Mouse (Mus musculus): ENCODE data around the gene Ece1.

Ece1 gene

GRCm38 (mm10) chr4:137855741-137856341 lies 6.2 kb upstream of the Ece1 start:
- DNase-seq (ENCODE audit: low spot score in 2 of 2): no peak

DNA sequence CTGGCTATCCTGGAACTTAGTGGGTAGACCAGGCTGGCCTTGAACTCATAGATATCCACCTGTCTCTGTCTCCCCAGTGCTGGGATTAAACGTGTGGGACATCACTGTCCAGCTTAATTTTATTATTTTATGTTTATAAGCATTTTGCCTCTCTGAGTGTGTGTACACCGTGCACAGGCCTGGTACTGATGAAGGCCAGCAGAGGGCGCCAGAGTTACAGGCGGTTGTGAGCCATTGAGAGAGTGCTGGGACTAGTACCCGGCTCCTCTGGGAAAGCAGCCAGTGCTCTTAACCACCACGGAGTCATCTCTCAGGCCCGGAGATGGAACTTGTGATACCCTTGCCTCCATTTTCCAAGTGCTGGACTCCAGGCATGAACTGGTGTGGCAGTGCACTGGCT lies 4.9 kb upstream of the Ece1 start:
- peak; percentile 41 to 58 for DNase-seq (ENCODE audit: low spot score in 2 of 2)

- no peak for DNase-seq (ENCODE audit: low spot score in 2 of 2)
Observed at GRCm38 (mm10) chr4:137858371-137858770, 3.7 kb upstream of the Ece1 start.

DNA sequence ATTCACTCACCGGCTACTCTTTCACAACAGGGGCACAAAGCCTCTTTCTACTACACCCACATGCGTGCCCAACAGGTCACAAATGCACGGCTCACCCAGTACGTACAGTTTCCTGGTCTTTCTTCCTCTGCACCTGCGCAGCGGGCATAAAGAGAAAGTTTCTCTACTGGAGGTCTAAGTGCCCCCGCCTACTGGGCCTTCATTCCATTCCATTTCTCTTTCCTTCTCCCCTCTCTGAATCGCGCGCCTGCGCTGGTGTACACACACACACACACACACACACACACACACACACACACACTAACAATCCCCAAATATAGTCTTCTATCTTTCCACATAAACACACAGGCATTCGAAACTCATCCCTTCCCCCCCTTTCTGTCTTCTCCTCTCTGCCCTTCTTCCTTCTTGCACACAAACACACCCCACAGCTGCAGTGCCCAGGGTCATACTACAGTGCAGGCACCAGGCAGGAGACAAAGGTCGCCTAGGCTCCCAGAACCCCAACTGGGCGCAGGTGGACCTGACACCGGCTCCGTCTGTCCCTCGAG lies 501 bp upstream of the Ece1 start:
- DNase-seq (ENCODE audit: low spot score in 2 of 2): peak; percentile 63 to 66

GRCm38 (mm10) chr4:137862516-137863240 lies 641 bp downstream of the Ece1 start:
- DNase-seq (ENCODE audit: low spot score in 2 of 2): no peak

GRCm38 (mm10) chr4:137864031-137864430 lies 2.0 kb downstream of the Ece1 start:
- DNase-seq (ENCODE audit: low spot score in 2 of 2): no peak

DNA sequence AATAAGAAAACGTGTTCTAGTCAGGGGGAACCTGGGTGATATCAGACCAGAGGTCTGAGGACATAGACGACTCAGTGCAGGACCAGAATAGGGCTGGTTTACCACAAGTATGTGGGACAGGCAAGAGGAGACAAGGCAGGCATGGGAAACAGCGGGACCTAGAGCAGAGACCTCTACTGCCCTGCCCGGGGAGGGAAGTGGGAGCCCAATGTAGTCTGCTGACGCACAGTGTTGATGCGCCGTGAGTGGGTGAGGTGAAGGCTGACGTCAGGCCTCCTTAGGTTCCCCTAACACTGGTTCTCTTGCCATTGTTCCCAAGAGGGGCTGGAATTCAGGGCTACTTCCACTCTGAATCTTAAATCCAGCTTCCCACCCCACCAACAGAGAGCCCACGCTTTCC lies 2.7 kb downstream of the Ece1 start:
- DNase-seq (ENCODE audit: low spot score in 2 of 2): no peak

DNA sequence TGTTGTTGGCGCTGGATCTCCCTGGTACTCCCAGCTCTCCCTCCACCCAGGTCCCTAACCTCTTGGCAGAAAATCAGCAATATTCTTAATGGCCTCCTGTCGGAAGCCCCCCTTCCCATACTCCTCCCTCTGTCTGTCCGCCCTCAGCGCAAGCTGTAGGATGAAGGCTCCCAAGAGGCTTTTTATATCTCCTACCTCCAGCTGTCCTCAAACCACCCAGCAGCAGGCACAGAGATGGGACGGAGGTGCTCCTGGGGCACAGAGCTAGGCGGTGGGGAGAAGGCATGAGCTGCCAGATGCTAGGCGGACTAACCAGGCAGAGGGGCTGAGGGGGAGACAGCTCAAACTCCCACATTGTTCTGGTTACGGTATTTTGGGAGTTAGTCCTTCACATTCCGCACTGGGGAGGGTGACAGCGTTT lies 3.2 kb downstream of the Ece1 start:
- DNase-seq (ENCODE audit: low spot score in 2 of 2): no peak

GRCm38 (mm10) chr4:137866206-137866863 lies 4.3 kb downstream of the Ece1 start:
- peak; percentile 80 to 81 for DNase-seq (ENCODE audit: low spot score in 2 of 2)

GRCm38 (mm10) chr4:137867225-137867624 lies 5.2 kb downstream of the Ece1 start:
- no peak for DNase-seq (ENCODE audit: low spot score in 2 of 2)

GRCm38 (mm10) chr4:137867675-137868257 lies 5.7 kb downstream of the Ece1 start:
- DNase-seq (ENCODE audit: low spot score in 2 of 2): no peak

GRCm38 (mm10) chr4:137869667-137870274 lies 7.7 kb downstream of the Ece1 start:
- DNase-seq (ENCODE audit: low spot score in 2 of 2): no peak

GRCm38 (mm10) chr4:137870979-137871378 lies 8.9 kb downstream of the Ece1 start:
- DNase-seq (ENCODE audit: low spot score in 2 of 2): no peak

DNA sequence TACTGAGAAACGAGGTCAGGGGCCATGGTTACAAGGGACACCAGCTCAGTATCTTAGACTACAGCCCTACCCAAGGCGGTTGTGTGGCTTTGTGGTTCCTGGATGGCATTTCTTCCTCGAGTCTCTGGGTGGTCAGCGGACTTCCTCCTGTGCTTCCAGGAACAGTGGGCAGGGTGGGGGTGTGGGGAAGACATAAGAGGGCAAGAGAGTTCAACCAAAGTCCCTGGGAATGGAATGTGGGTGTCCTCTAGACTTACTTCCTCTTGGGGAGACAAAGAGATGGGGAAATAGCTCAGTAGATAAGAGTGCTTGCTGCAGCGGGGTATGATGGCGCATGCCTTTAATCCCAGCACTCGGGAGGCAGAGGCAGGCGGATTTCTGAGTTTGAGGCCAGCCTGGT lies 9.4 kb downstream of the Ece1 start:
- no peak for DNase-seq (ENCODE audit: low spot score in 2 of 2)

GRCm38 (mm10) chr4:137874337-137874736 lies 12.3 kb downstream of the Ece1 start:
- no peak for DNase-seq (ENCODE audit: low spot score in 2 of 2)

- DNase-seq (ENCODE audit: low spot score in 2 of 2): no peak
Observed at GRCm38 (mm10) chr4:137874826-137875225, 12.8 kb downstream of the Ece1 start.

DNA sequence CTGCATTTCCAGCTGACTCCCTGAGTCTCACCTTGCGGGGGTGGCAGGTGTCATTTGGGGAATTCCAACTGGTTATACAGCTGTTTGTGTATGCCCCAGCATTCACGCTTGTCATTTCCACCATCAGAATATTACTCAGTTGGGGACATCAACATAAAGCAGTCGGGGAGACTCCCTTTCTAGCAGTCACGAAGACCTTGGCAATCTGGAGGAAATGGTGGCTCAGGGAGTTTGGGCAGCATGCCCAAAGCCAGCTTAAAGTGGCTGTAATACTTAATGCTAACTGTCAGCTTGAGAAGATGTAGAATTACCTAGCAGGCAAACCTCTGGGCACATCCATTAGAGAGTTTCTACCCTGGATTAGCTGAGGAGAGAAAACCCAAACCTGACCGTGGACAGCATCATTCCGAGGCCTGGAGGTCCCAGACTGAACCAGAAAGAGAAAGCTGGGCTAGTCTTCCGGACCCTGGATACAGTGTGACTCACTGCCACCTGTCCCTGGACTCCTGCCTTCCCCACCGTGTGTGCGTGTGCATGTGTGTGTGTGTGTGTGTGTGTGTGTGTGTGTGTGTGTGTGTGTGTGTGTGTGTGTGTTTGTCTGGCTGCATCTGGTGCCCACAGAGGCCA lies 13.5 kb downstream of the Ece1 start:
- DNase-seq (ENCODE audit: low spot score in 2 of 2): no peak

- DNase-seq (ENCODE audit: low spot score in 2 of 2): no peak
Observed at GRCm38 (mm10) chr4:137876834-137877233, 14.8 kb downstream of the Ece1 start.

- no peak for DNase-seq (ENCODE audit: low spot score in 2 of 2)
Observed at GRCm38 (mm10) chr4:137877432-137877881, 15.4 kb downstream of the Ece1 start.

GRCm38 (mm10) chr4:137879383-137880156 lies 17.5 kb downstream of the Ece1 start:
- DNase-seq (ENCODE audit: low spot score in 2 of 2): no peak

DNA sequence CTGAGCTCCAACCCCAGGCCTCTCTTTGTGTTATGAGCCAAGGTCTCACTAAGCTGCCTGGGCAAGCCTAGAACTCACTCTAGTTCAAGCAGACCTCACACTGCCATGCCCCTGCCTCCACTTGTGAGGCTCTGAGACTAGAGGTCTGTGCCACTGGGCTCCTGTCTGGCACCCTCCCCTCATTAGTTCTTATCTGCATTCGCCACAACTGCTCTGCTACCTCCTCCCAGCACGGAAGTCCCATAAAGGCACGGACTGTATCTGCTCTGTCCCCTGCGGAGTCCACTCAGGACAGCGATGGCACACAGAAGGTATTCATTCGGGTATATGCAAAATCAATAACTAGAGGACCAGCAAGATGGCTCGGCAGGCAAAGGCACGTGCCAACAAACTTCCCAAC lies 19.4 kb downstream of the Ece1 start:
- DNase-seq (ENCODE audit: low spot score in 2 of 2): no peak

All from spleen, postnatal 36 days (tissue).